Mouse (Mus musculus) hindbrain, embryonic 10.5 days (tissue): ENCODE measurements around the gene Pced1b. TPM values are rescaled to one million over a fixed set of nuclear protein-coding genes. Genes with fewer than 3 reads are reported as not detected.

Experiments used
- DNase-seq: peaks from one replicate; pipeline ENCODE4 v3.0.0-alpha.2; 2017; ENCODE audit warnings: low spot score
- H3K27ac ChIP-seq: fragments of 300-500 bp; sonication (generic); 2 replicates; pipeline ENCODE4 v1.5.1; 2016; ENCODE audit warnings: mild to moderate bottlenecking, moderate library complexity
- H3K27me3 ChIP-seq: fragments of 300-500 bp; sonication (generic); 2 replicates; pipeline ENCODE4 v1.6.1; 2016; ENCODE audit warnings: mild to moderate bottlenecking; ENCODE audit not compliant: poor library complexity, insufficient read depth, severe bottlenecking
- H3K36me3 ChIP-seq: fragments of 300-500 bp; sonication (generic); 2 replicates; pipeline ENCODE4 v1.6.1; 2016; ENCODE audit warnings: mild to moderate bottlenecking, moderate library complexity
- H3K4me1 ChIP-seq: fragments of 300-500 bp; sonication (generic); replicated peaks from 2 replicates; pipeline ENCODE4 v1.6.1; 2016; ENCODE audit warnings: mild to moderate bottlenecking
- H3K4me3 ChIP-seq: fragments of 300-500 bp; sonication (generic); 2 replicates; pipeline ENCODE4 v1.5.1; 2016; ENCODE audit warnings: mild to moderate bottlenecking, moderate library complexity
- H3K9me3 ChIP-seq: fragments of 300-500 bp; sonication (generic); 2 replicates; pipeline ENCODE4 v1.6.1; 2016; ENCODE audit warnings: mild to moderate bottlenecking, moderate library complexity
- WGBS: fragments of 180-500 bp; shearing (Covaris S2); methylation state at CpG from one replicate; pipeline ENCODE4 v1.1.7; 2016; 5-methylcytosine and 5-hydroxymethylcytosine counted together
- polyA plus RNA-seq: library from polyadenylated mRNA; unstranded; fragments of >200 nt; fragmentation: Nextera tagmentation; extraction: Ambion mirVana; gene quantifications from 2 replicates; pipeline ENCODE4 v1.2.1, GENCODE M21; 2016

Gene Pced1b
- polyA plus RNA-seq, 1 experiment from 2014 or later: 3.5 TPM

DNA sequence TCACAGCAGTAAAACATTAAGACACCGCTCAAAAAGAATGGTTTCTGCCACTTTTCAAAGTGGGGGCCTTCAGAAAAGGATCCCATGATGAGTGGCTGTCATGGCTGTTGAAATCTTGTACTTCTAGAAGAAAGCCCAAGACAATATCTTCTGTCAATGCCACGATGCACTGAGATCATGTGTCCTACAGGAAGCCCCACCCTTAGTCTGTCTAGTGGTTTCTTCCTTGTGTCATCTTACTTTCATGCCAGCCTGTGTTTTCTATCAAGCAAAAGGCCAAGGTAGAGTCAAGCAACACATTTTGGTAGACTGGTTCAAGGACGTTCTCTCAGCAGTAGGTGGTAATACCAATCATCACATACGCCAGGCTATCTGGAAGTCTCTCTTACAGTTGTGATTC is 142.7 kb downstream of the Pced1b start:
- Histone ChIP-seq H3K36me3 (no peaks in the 10 kb centered on the region), H3K9me3 (no peaks in the 10 kb centered on the region), H3K4me1 (peaks cover 6% of the 10 kb centered on the region; the same call in 1 of the 2 replicates), H3K4me3 (no peak overlapping the region), H3K27me3 (no peaks in the 10 kb centered on the region), H3K27ac (no peak overlapping the region)
- 89% methylated on average over 4 of the region's 4 CpGs for WGBS
- no peak for DNase-seq

DNA sequence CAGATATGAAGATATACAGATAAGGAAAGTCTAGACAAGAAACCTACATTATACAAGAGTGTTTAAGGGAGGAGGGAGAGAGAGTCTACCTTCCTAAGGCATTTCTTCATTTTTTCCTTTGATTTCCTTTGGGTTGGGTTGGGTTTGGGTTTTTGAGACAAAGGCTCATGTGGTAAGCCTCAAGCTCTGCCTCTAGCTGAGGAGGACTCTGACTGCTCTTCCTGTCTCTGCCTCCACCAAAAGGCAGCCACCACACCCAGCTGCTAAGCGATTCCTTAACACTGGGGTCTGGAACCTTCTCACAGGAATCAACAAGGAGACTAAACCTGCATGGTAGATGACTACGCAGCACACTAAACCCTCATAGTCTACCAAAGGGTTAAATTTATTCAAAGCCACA is 143.9 kb downstream of the Pced1b start:
- Histone ChIP-seq H3K4me1 (peaks cover 6% of the 10 kb centered on the region; the same call in 1 of the 2 replicates), H3K36me3 (no peaks in the 10 kb centered on the region), H3K4me3 (no peak overlapping the region), H3K27ac (no peak overlapping the region), H3K27me3 (no peaks in the 10 kb centered on the region), H3K9me3 (no peaks in the 10 kb centered on the region)
- DNase-seq: no peak
- WGBS: 91% methylated on average over 2 of the region's 2 CpGs

DNA sequence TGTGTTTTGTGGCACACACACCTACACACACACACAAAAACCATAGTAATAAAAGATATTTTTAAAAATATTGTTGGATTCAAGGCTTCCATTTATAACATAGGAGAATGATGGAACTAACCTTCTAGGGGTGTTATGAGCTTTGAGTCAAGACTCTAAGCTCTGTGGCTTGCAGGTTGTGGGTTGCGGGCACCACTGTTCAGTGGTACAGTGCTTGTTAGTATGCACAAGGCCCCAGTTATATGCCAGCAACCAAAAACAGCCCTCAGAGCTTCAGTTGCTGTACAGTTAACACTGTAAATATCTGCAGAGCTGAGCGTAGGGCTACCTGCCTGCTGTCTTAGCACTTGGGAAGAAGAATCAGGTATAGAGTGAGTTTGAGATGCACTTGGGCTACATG is 144.5 kb downstream of the Pced1b start:
- H3K27me3 ChIP-seq: no peaks in the 10 kb centered on the region
- WGBS: 98% methylated on average over 2 of the region's 2 CpGs

DNA sequence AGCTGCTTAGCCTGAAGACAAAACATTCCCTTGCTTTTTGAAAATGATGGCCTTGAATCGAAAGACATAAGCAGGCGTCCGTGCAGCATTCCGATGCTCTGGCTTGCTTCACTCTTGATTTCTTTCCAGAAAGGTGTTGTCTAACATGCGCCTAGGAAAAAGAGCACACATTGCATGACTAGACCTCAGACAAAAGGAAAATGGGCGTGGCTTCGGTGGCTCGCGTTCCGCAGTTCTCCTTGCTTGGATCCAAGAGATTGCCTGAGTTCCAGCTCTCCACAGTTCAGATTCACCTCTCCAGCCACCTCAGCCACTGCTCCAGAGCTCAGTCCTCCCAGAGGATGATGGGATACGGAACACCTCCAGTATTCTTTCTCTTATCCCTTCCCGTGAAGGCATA is 147.7 kb downstream of the Pced1b start:
- 85% methylated on average over 12 of the region's 12 CpGs for WGBS
- Histone ChIP-seq H3K4me3 (no peak overlapping the region), H3K27ac (peak overlapping the region; percentile 40; the same call in 1 of the 2 replicates), H3K9me3 (no peaks in the 10 kb centered on the region; the same call in none of the 2 replicates), H3K4me1 (peaks cover 6% of the 10 kb centered on the region; the same call in 1 of the 2 replicates), H3K36me3 (no peaks in the 10 kb centered on the region), H3K27me3 (no peaks in the 10 kb centered on the region)
- DNase-seq: no peak

More for the DNA sequence above, 144.5 kb downstream of the Pced1b start:
- Histone ChIP-seq H3K9me3 (no peaks in the 10 kb centered on the region), H3K27ac (no peak overlapping the region), H3K4me3 (no peak overlapping the region), H3K36me3 (no peaks in the 10 kb centered on the region), H3K4me1 (peaks cover 6% of the 10 kb centered on the region; the same call in 1 of the 2 replicates)
- DNase-seq: no peak

DNA sequence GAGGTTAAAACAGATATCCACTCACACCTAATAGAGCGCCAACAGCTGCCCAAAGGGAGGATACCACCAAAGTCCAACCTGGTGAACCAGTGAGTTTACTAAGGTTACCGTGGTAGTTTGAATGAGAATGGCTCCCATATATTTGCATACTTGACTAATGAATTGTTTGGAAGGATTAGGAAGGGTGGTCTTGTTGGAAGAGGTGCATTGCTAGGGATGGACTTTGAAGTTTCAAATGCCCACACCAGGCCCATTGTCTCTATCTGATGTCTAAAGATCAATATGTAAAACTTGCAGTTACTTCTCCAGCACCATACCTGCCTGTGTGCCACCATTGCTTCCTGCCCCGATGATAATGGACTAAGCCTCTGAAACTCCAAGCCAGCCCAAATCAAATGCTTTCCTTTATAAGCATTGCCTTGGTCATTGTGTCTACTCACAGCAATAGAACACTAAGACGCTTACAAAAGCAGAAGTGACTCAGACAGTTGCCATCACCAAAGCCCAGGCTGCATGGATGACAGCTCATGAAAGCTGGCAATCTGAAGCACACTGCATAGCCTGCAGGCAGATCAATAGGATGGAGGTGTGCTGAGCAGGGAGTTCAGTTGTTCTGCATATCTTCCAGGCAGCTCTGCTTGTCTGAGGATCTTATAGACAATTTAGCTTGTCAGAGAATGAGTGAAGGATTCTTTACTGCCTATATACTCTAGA is 149.8 kb downstream of the Pced1b start:
- H3K9me3 ChIP-seq: no peaks in the 10 kb centered on the region; the same call in none of the 2 replicates
- H3K27ac ChIP-seq: no peak overlapping the region
- H3K4me3 ChIP-seq: no peak overlapping the region
- no peak for DNase-seq
- H3K4me1 ChIP-seq: peaks cover 6% of the 10 kb centered on the region; the same call in 1 of the 2 replicates
- 87% methylated on average over 4 of the region's 4 CpGs for WGBS
- H3K27me3 ChIP-seq: no peaks in the 10 kb centered on the region
- no peaks in the 10 kb centered on the region for H3K36me3 ChIP-seq

DNA sequence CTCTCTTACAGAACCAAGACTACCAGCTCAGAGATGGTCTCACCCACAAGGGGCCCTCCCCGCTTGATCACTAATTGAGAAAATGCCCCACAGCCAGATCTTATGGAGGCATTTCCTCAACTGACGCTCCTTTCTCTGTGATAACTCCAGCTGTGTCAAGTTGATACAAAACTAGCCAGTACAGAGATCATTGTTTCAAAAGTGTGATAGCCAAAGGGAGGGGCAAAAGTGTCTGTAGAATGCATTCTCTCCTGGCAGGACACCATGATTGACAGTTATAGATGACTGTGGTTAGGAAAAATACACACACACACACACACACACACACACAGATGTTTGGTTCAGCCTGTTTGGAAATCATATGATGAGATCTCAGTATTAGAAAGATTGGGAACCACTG is 150.9 kb downstream of the Pced1b start:
- no peaks in the 10 kb centered on the region for H3K36me3 ChIP-seq
- 83% methylated on average over 2 of the region's 2 CpGs for WGBS
- no peak for DNase-seq
- H3K27me3 ChIP-seq: no peaks in the 10 kb centered on the region
- no peak overlapping the region for H3K27ac ChIP-seq
- H3K4me1 ChIP-seq: peaks cover 6% of the 10 kb centered on the region; the same call in 1 of the 2 replicates
- no peak overlapping the region for H3K4me3 ChIP-seq
- no peaks in the 10 kb centered on the region; the same call in none of the 2 replicates for H3K9me3 ChIP-seq

DNA sequence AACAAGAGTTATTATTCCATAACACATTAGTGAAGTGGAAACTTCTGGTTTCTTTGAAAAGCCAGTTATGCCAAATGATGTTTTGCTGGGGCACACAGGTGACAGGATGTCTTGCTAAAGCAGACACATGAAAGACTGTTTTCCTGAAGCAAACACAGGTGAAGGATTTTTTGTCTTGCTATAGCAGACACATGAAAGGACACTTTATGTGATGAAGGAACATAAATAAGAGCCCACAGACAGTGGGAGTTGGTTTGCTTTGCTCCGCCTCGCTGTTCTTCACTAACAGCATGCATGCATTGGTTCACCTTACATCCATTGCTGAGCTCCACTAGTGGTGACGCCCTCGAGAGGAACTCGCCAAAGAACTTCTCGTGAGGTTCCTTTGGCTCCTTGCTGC is 154.0 kb downstream of the Pced1b start:
- DNase-seq: no peak
- H3K27ac ChIP-seq: no peak overlapping the region
- no peaks in the 10 kb centered on the region for H3K36me3 ChIP-seq
- 93% methylated on average over 6 of the region's 6 CpGs for WGBS
- no peaks in the 10 kb centered on the region; the same call in none of the 2 replicates for H3K9me3 ChIP-seq
- H3K27me3 ChIP-seq: no peaks in the 10 kb centered on the region
- H3K4me3 ChIP-seq: no peak overlapping the region
- H3K4me1 ChIP-seq: no peaks in the 10 kb centered on the region

DNA sequence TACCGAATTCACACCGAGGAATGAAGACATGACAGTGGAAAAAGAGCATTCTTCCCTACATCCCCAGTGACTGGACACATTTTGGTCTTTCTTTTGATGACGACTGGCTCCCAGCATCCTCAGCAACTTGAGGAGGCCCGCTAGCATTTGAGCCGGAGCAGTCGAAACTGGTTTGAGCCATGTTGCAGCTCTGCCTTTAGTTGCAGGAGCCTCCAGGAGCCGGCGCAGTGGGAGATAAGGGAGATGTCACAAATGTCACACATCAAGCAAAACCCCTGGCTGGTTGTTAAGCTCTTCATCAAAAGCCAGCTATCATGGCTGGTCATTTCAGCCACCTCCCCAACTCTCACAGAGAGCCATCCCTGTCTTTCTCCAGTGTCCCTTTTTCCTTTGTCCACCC is 157.6 kb downstream of the Pced1b start:
- Histone ChIP-seq H3K27me3 (no peaks in the 10 kb centered on the region), H3K9me3 (no peaks in the 10 kb centered on the region), H3K4me1 (no peaks in the 10 kb centered on the region), H3K27ac (no peak overlapping the region), H3K4me3 (no peak overlapping the region), H3K36me3 (no peaks in the 10 kb centered on the region)
- DNase-seq: no peak
- 81% methylated on average over 8 of the region's 8 CpGs for WGBS

DNA sequence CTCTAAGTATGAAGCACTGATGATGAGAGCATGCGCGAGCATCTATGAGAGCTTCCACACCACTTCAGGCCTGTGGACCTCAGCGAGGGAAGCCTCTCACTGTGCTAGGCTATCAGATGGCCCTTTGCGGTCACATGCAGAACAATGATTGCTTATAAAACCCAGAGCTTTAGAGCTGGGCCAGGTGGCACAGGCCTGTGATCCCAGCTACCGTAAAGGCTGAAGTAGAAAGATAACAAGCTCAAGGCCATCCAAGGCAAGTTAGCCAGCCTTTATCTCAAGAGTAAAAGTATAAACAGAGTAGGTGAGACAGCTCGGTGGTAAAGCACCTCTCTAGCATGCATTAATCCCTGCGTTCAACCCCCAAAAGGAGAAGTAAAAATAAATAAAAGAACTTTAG is 158.1 kb downstream of the Pced1b start:
- no peaks in the 10 kb centered on the region for H3K27me3 ChIP-seq
- H3K9me3 ChIP-seq: no peaks in the 10 kb centered on the region
- no peak for DNase-seq
- no peaks in the 10 kb centered on the region for H3K36me3 ChIP-seq
- no peak overlapping the region for H3K27ac ChIP-seq
- 88% methylated on average over 7 of the region's 7 CpGs for WGBS
- no peak overlapping the region for H3K4me3 ChIP-seq
- no peaks in the 10 kb centered on the region for H3K4me1 ChIP-seq

DNA sequence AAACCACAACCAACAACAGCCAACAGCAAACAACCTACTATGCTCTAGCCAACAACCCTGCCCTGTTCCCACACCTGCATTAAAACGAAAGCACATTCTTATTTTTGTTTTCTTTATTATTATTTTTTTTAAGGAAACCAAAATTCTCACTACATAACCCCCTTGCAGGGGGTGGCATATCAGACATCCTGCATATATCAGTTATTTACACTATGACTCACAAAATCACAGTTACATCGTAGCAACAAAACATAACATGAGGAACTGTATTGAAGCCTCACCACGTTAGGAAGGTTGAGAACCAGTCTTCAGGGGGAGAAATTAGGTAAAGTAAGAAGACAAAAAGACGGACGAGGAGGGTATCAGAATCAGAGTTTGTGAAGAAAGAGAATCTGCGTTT is 159.2 kb downstream of the Pced1b start:
- no peak for DNase-seq
- Histone ChIP-seq H3K27me3 (no peaks in the 10 kb centered on the region), H3K36me3 (no peaks in the 10 kb centered on the region), H3K4me3 (no peak overlapping the region), H3K27ac (no peak overlapping the region), H3K4me1 (no peaks in the 10 kb centered on the region), H3K9me3 (no peaks in the 10 kb centered on the region)
- WGBS: 86% methylated on average over 6 of the region's 6 CpGs

DNA sequence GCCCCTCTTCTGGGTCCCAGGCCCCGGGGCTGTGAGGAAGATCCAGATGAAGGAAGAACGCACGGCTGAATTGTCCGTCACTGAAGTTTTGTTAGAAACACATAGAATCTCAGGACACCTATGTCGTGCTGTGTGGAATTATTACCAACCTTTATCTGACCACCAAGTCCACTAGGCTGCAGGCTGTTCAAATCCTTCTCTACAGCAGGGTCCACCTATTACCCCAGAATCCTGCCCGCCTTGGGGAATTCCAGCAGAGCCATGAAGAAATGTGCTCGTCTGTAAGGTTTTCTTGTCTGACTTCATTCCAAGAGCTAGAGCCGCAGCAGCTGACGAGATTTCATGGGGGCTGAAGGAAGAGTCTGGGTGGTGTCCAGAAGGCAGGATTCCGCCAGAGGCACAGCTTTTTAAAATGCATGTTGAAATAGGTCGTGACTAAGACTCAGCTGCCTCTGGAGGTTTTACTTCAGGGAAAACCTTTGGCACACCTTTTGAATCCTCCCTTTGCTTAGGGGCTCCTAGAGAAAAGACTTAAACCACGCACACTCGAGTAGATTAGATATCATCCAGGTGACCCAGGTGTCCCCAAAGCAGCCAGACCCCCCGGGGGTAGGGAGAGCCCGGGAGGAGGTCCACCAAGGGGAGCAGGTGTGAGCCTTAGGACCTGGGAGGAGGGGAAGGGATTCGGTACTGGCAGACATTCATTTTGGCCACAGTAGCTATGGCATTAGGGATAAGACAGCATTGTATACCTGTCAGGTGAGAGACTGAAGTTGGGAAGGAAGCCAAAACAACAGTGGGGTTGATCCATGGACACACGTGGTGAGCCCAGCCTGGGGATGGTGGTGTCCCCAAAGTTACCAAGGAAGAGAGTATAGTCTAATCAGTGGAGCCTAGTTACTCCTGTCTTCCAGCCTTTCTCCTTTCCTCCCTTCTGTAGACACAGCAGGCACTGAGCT is 160.9 kb downstream of the Pced1b start:
- DNase-seq: no peak
- H3K27me3 ChIP-seq: no peaks in the 10 kb centered on the region
- WGBS: 67% methylated on average over 17 of the region's 17 CpGs
- H3K4me1 ChIP-seq: no peaks in the 10 kb centered on the region
- no peaks in the 10 kb centered on the region for H3K36me3 ChIP-seq
- H3K4me3 ChIP-seq: no peak overlapping the region
- H3K27ac ChIP-seq: no peak overlapping the region
- H3K9me3 ChIP-seq: peaks cover 2% of the 10 kb centered on the region

DNA sequence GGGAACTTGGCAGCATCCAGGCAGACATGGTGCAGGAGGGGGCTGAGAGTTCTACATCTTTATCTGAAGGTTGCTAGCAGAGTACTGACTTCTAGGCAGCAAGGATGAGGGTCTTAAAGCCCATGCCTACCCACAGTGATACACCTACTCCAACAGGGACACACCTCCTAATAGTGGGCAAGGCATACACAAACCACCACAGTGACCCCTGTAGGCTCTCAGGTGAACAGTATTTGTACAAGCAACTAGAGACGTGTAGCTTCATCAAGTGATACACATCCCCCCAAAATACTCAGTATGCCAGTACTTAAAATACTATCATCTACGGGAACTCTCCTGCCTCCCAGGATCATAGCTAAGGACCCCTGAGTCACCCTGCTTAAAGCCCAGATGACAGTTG is 164.2 kb downstream of the Pced1b start:
- WGBS: 92% methylated on average over 2 of the region's 2 CpGs
- no peaks in the 10 kb centered on the region for H3K36me3 ChIP-seq
- DNase-seq: no peak
- H3K4me1 ChIP-seq: no peaks in the 10 kb centered on the region
- H3K4me3 ChIP-seq: no peak overlapping the region
- H3K27me3 ChIP-seq: no peaks in the 10 kb centered on the region
- peaks cover 4% of the 10 kb centered on the region for H3K9me3 ChIP-seq
- no peak overlapping the region for H3K27ac ChIP-seq

DNA sequence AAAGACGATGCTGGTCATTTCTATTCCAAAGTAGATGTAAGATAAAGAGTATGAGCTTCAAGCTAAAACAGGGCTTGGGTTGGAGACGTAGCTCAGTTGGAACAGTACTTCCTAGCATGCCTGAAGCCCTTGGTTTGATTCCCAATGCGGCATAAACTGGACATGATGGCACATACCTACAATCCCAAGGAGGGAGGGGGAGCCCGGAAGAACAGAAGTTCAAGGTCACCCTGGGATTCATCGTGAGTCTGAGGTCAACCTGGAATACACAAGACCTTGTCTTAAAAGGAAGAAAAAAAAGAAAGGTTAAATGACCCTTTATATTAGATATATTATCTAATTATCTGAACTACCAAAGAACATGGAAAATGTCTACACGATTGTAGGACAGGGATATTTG is 164.8 kb downstream of the Pced1b start:
- Histone ChIP-seq H3K4me3 (no peak overlapping the region), H3K27ac (no peak overlapping the region), H3K9me3 (peaks cover 4% of the 10 kb centered on the region), H3K27me3 (no peaks in the 10 kb centered on the region), H3K4me1 (no peaks in the 10 kb centered on the region), H3K36me3 (no peaks in the 10 kb centered on the region)
- no peak for DNase-seq
- 89% methylated on average over 6 of the region's 6 CpGs for WGBS
